Mouse (Mus musculus) lung, adult 2 months (tissue): ENCODE measurements at regions not wholly inside any gene's neighbourhood (a gene's known extent, or its start where the extent isn't known, plus 50 kb on each side); places are given as distances from the start of the nearest gene placed in this dataset.

Experiments used
- DNase-seq: peaks from one replicate; pipeline ENCODE4 v3.0.0; 2022
- H3K4me1 ChIP-seq: fragments of 200-500 bp; 2 replicates; pipeline ENCODE4 v1.6.1; 2011; ENCODE audit warnings: low read length; ENCODE audit not compliant: control insufficient read depth, insufficient read depth
- H3K4me3 ChIP-seq: fragments of 200-500 bp; replicated peaks from 2 replicates; pipeline ENCODE3; 2011; ENCODE audit warnings: low read depth, mild to moderate bottlenecking, control low read depth, low read length; ENCODE audit errors: extremely low read depth
- CTCF ChIP-seq: fragments of 200-500 bp; IDR thresholded peaks from 2 replicates; pipeline ENCODE4 v1.5.1; 2011; ENCODE audit warnings: mild to moderate bottlenecking, low read length, control low read depth; ENCODE audit not compliant: insufficient read depth
- POLR2A ChIP-seq: fragments of 200-500 bp; IDR thresholded peaks from 2 replicates; pipeline ENCODE4 v1.6.1; 2011; ENCODE audit warnings: low read depth, mild to moderate bottlenecking, control low read depth, low read length, borderline replicate concordance; ENCODE audit errors: extremely low read depth
- WGBS: fragments of 180-500 bp; shearing (Covaris S2); methylation state at CpG from one replicate; pipeline ENCODE4 v1.1.7; 2018; 5-methylcytosine and 5-hydroxymethylcytosine counted together

- no peak overlapping the region for H3K4me3 ChIP-seq
- WGBS, result 82% methylated on average over 3 of the region's 3 CpGs
- no peak for TF ChIP-seq POLR2A
- no peak for TF ChIP-seq CTCF
- DNase-seq, result no peak
- H3K4me1 ChIP-seq, result no peaks in the 10 kb centered on the region
Measured at GRCm38 (mm10) chr15:97496026-97496425, 209.6 kb downstream of the Rpap3 start.

DNA sequence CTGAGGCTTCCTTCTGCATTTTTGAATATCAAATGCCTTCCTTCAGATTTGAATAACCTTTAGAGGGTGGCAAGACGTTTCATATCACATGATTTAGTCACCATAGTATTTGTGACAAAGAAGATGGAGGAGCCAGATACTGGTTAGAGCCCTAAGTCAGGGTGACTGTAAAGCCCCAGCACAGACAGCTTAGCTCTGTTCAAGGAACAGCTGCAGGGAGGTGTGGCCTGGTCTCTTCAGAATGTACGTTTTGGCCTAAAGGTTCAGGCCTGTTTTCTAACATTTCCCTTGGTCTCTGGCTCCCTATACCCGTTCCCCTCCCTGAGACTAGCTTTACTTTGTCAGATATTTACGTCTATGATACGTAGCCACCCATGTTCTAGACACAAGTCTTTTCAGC lies 212.3 kb downstream of the Rpap3 start:
- Histone ChIP-seq H3K4me1 (no peaks in the 10 kb centered on the region), H3K4me3 (no peak overlapping the region)
- TF ChIP-seq CTCF (no peak), POLR2A (no peak)
- no peak for DNase-seq
- WGBS, result 81% methylated on average over 5 of the region's 5 CpGs

DNA sequence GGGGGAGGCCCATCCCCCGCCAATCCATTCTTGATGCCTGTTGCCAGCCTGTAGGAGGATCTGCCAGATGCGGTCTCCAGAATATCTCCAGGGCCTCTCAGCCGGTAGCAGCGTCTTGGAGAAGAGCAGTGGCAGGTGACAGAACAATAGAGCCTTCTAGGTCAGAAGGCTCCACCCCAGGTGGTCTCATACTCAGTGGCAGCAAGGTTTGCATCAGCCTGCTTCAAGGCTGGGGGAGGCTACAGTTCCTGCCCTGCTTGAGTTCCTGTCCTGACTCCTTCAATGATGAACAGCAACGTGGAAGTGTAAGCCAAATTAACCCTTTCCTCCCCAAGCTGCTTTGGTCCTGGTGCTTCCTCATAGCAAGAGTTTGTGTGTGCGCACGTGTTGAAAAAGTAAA lies 213.8 kb downstream of the Rpap3 start:
- 77% methylated on average over 7 of the region's 7 CpGs for WGBS
- H3K4me3 ChIP-seq, result no peak overlapping the region
- DNase-seq, result no peak
- TF ChIP-seq POLR2A, result no peak
- no peak for TF ChIP-seq CTCF
- no peaks in the 10 kb centered on the region for H3K4me1 ChIP-seq

- 88% methylated on average over 2 of the region's 2 CpGs for WGBS
- DNase-seq, result no peak
- Histone ChIP-seq H3K4me1 (no peaks in the 10 kb centered on the region), H3K4me3 (no peak overlapping the region)
- TF ChIP-seq POLR2A (no peak), CTCF (no peak)
Measured at GRCm38 (mm10) chr15:97487425-97487824, 218.2 kb downstream of the Rpap3 start.

DNA sequence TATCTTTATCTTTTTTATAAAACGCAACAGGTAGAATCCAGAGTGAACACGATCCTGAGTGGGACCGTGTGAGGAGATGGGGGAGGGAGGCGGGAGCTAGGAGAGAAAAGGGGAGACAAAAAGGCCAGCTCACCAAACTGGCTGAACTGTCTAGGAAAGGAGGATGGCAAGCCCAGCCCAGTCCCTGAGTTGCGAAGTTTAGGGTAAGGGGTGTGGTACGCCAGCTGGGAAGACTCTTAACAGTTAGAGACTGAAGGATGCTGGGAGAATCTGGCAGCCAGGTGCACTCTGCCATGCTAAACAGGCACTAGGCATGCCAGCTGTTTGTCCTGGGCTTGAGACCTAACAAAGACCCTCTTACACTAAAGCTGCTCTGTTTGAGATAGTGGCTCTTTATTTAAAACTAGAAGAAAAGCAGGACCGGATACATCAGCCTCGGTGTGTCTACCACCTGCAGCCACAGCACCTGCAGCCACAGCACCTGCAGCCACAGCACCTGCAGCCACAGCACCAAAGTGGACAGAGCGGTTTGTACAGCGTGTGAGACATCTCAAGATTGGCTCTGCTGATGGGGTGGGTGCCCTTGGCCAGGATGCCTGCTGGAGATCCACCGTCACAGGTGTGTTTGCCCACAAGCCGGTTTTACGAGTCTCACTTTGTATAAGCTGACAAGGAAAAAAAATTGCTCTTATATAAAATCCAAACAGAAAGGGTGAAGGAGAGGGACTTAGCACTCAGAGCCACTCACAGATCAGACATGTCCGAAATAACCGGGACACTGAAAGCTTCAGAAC lies 225.1 kb upstream of the Amigo2 start:
- no peak overlapping the region for H3K4me3 ChIP-seq
- 68% methylated on average over 15 of the region's 15 CpGs for WGBS

GRCm38 (mm10) chr15:97471476-97471875 lies 224.4 kb upstream of the Amigo2 start:
- 76% methylated on average over 4 of the region's 4 CpGs for WGBS
- DNase-seq, result no peak
- Histone ChIP-seq H3K4me3 (no peak overlapping the region), H3K4me1 (peaks cover 7% of the 10 kb centered on the region)
- TF ChIP-seq CTCF, result no peak
- TF ChIP-seq POLR2A, result no peak

More for the DNA sequence above, 225.1 kb upstream of the Amigo2 start:
- peaks cover 7% of the 10 kb centered on the region for H3K4me1 ChIP-seq
- TF ChIP-seq POLR2A (no peak), CTCF (no peak)
- peak; percentile 16 for DNase-seq

GRCm38 (mm10) chr15:97469684-97470344 lies 222.7 kb upstream of the Amigo2 start:
- 68% methylated on average over 19 of the region's 19 CpGs for WGBS
- no peak overlapping the region for H3K4me3 ChIP-seq
- TF ChIP-seq POLR2A (no peak), CTCF (no peak)
- no peak for DNase-seq
- peaks cover 7% of the 10 kb centered on the region for H3K4me1 ChIP-seq

DNA sequence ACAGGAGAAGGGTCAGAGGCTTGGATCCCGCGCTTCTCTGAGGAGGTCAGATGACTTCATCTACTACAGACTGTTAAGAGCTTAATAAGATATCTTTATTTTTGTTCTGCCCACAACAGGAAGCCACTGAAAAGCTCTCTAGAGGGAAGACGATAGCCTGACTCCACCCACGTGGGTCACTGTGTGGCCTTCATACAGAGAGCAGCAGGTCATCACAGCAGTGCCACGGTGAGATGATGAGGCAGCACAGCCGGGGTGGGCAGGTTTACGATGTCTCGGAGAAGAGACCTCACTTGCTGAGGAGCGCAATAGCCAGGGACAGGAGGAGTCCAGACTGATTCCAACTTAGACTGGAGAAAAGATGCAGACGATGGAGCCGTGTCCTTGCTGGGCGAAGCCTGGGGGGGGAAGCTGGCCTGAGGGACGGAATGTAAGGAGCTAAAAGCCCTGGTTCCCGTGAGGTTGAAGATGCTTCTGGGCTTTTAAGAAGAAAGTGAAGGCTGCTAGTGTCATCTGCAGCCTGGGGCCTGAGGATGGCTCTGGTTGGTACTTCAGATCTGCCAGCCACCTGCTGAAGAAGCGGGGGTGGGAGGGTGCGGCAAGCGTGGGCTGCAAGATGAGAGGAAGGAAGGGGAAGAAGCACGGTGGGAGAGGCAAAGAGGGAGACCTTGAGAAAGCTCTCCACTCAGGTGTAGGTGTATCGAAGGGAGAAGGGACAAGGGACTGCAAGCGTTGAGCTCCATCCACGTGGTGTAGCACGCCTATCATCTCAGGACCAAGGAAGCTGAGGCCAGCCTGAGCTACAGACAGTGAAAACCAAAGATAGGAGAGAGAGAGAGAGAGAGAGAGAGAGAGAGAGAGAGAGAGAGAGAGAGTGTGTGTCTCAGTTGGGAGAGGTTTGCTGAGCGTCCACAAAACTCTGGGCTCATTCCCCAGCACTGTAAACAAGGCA lies 221.9 kb upstream of the Amigo2 start:
- no peak overlapping the region for H3K4me3 ChIP-seq
- H3K4me1 ChIP-seq, result peaks cover 7% of the 10 kb centered on the region
- TF ChIP-seq CTCF (no peak), POLR2A (peak; percentile 61; the same call in 1 of the 2 replicates)
- no peak for DNase-seq
- WGBS, result 66% methylated on average over 23 of the region's 23 CpGs
